Mouse (Mus musculus) bone marrow macrophage, adult 2 months (primary cell): ENCODE data around the gene Smim13.

Experiments used
- CTCF ChIP-seq: IDR thresholded peaks from 2 replicates; pipeline ENCODE4 v1.5.1; 2012; ENCODE audit warnings: low read depth, mild to moderate bottlenecking, low read length, moderate library complexity
- POLR2A ChIP-seq: IDR thresholded peaks from 2 replicates; pipeline ENCODE4 v1.6.1; 2012; ENCODE audit warnings: mild to moderate bottlenecking, low read depth, low read length, borderline replicate concordance

DNA sequence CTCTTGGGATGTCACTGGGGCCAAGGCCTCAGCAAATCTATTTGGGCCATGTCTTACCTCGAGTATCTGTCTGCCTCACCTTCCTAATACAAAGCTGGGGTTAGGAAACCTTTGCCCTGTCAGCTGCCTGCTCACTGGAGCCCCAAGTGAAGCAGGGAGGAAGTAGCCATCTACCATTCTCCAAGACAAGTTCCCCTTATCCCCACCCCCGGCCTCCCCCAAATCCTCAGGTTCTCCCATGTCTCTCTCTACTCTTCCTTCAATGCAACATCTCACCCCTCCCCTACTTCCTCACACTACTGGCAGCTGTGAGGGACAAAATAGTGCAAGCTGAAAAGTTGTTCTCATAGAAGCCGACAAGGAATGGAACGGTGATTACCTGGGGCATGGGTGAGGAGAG, 76.5 kb downstream of the Smim13 start:
- no peak for TF ChIP-seq POLR2A
- no peak for TF ChIP-seq CTCF
